In the genomic region with DNA sequence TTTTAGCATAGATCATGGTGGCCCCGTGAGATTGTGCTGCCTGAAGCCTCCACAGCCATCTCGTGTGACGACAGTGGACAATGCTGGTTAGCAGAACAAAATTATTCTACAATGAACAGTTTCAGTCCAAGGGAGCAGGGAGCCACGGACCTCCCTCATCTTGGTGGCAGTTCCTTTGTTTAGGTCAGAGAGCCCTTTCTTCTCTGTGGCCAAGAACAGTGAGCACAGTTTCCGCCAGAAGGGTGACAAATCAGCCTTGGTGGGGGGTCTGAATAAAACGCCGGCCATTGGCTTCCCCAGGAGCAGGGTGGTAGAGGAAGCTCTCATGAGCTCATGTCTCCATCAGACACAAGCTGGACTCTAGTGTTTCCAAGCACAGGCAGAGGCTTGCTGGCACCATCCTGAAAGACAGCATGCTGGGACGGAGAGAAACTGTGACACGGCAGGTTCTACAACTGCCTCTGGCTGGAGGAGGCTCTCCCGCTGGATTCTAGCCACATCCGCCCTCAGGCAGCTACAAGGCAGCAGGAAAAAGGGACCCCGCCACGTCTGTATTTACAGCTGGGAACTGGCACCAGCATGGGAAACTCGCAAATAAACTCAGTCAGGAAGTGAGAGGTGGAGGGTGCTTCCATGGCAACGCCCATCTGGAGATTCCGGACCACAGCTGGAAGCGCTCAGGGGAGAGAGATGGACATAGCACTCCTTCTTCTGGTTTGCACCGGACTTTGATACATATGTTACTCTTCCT, we compare ENCODE assay signal across 9 mouse cellular contexts.
A peak's percentile ranks its signal among the peaks of the same experiment; 100 is the strongest.
DNase-seq lines count a peak whose midpoint lies in the region; ATAC-seq lines count a peak whose summit lies in the region.
"Had no signal": no experiment of that assay in that cellular context is flagged by ENCODE, and none has a peak within 500 bp of the region (broad histone marks: within the 10 kb centered on the region; RNA-seq: fewer than 3 reads in every experiment).

No protein-coding gene starts in this region.

- H3K36me3 ChIP-seq in forebrain, embryonic 11.5 days (ENCODE audit: control insufficient read depth, insufficient read depth, low read length), result no peaks in the 10 kb centered on the region
- H3K36me3 ChIP-seq in heart, embryonic 16.5 days (ENCODE audit: control insufficient read depth, insufficient read depth), result no peaks in the 10 kb centered on the region
- no peaks in the 10 kb centered on the region for H3K36me3 ChIP-seq in lung, embryonic 15.5 days

- H3K4me2 ChIP-seq in forebrain, embryonic 11.5 days (ENCODE audit: low read depth, low read length, severe bottlenecking), result peak overlapping the region; percentile 9; the same call in 1 of the 2 replicates
- peak overlapping the region; percentile 35 for H3K4me2 ChIP-seq in heart, embryonic 16.5 days (ENCODE audit: low read depth, low read length)
- peak overlapping the region; percentile 41 for H3K4me2 ChIP-seq in lung, embryonic 15.5 days

- no peaks in the 10 kb centered on the region for H3K9me3 ChIP-seq in forebrain, embryonic 11.5 days (ENCODE audit: control insufficient read depth, low read length)
- H3K9me3 ChIP-seq in heart, embryonic 16.5 days (replicated peaks; ENCODE audit: control insufficient read depth, low read length), result peaks cover 3% of the 10 kb centered on the region; the same call in 1 of the 2 replicates
- no peaks in the 10 kb centered on the region for H3K9me3 ChIP-seq in lung, embryonic 15.5 days
- H3K9me3 ChIP-seq: G1E had no signal

- no peaks in the 10 kb centered on the region for H3K27me3 ChIP-seq in forebrain, embryonic 11.5 days (ENCODE audit: control insufficient read depth, insufficient read depth, low read length)
- H3K27me3 ChIP-seq in heart, embryonic 16.5 days (ENCODE audit: control insufficient read depth, insufficient read depth, low read length), result peaks cover 93% of the 10 kb centered on the region
- H3K27me3 ChIP-seq in lung, embryonic 15.5 days, result no peaks in the 10 kb centered on the region

- ATAC-seq in forebrain, embryonic 11.5 days (replicated peaks; ENCODE audit: low FRiP score), result peak; percentile 36
- peak; percentile 78 for ATAC-seq in heart, embryonic 16.5 days (replicated peaks; ENCODE audit: extremely low read depth, insufficient read depth, low FRiP score)
- ATAC-seq in lung, embryonic 15.5 days (ENCODE audit: borderline replicate concordance, extremely low read depth, low FRiP score, low TSS enrichment), result peak; percentile 88

- H3K27ac ChIP-seq in forebrain, embryonic 11.5 days (ENCODE audit: low read depth, low read length), result peak overlapping the region; percentile 19; the same call in 1 of the 2 replicates
- peak overlapping the region; percentile 78 for H3K27ac ChIP-seq in heart, embryonic 16.5 days (ENCODE audit: low read length)
- peak overlapping the region; percentile 95 for H3K27ac ChIP-seq in lung, embryonic 15.5 days

- WGBS in forebrain, embryonic 11.5 days, result 23% methylated on average over 18 of the region's 18 CpGs
- 25% methylated on average over 18 of the region's 18 CpGs for WGBS in heart, embryonic 16.5 days
- 14% methylated on average over 18 of the region's 18 CpGs for WGBS in lung, embryonic 15.5 days

- H3K4me3 ChIP-seq in forebrain, embryonic 11.5 days (ENCODE audit: low read depth, low read length), result no peak overlapping the region
- 0 out of 2 replicates have a peak overlapping the region, but pooled peaks have one; percentile 2 for H3K4me3 ChIP-seq in heart, embryonic 16.5 days (ENCODE audit: low read length)
- no peak overlapping the region for H3K4me3 ChIP-seq in lung, embryonic 15.5 days

- H3K4me1 ChIP-seq in forebrain, embryonic 11.5 days (replicated peaks; ENCODE audit: control insufficient read depth, insufficient read depth, low read length), result peaks cover 6% of the 10 kb centered on the region; the same call in 1 of the 2 replicates
- H3K4me1 ChIP-seq in heart, embryonic 16.5 days (ENCODE audit: control insufficient read depth, insufficient read depth, low read length), result peaks cover 5% of the 10 kb centered on the region; the same call in 1 of the 2 replicates
- H3K4me1 ChIP-seq in lung, embryonic 15.5 days, result peaks cover 37% of the 10 kb centered on the region

- DNase-seq in urinary bladder, postnatal 4 days (ENCODE audit: low spot score in 2 of 2), result peak; percentile 73 to 74
- DNase-seq in urinary bladder, postnatal 10 days (ENCODE audit: low spot score), result no peak
- peak; percentile 61 for DNase-seq in forebrain, embryonic 11.5 days (ENCODE audit: low spot score)
- DNase-seq in kidney, postnatal 10 days, result peak; percentile 91
- peak; percentile 83 for DNase-seq in retina, postnatal 1 day
- DNase-seq in thymus, postnatal 36 days, result no peak

- no peak overlapping the region for H3K9ac ChIP-seq in forebrain, embryonic 11.5 days (ENCODE audit: low read length)
- H3K9ac ChIP-seq in heart, embryonic 16.5 days (ENCODE audit: low read length), result no peak overlapping the region
- no peak overlapping the region for H3K9ac ChIP-seq in lung, embryonic 15.5 days

Comparison
In these comparisons a context has a peak if more than half of its experiments do, and no peak if none do; other contexts are left out.
1. DNase-seq: peak in urinary bladder, postnatal 4 days (2 of 2), forebrain, embryonic 11.5 days (single experiment), kidney, postnatal 10 days (single experiment) and retina, postnatal 1 day (single experiment); none in urinary bladder, postnatal 10 days (single experiment) and thymus, postnatal 36 days (0 of 2).
2. ATAC-seq: peak in every context shown above with its lines; median percentile 88 in lung, embryonic 15.5 days; 78 in heart, embryonic 16.5 days; 36 in forebrain, embryonic 11.5 days.
3. H3K27ac ChIP-seq: peak in every context shown above with its lines; median percentile 95 in lung, embryonic 15.5 days; 78 in heart, embryonic 16.5 days; 19 in forebrain, embryonic 11.5 days.
4. Peak in every context shown above with its lines, with median percentiles within 50 percentile points of each other: H3K4me2 ChIP-seq.